Mouse (Mus musculus): Measurements from ENCODE around the gene Slc12a5.
A peak's percentile ranks its signal among the peaks of the same experiment; 100 is the strongest.

Slc12a5 gene

GRCm38 (mm10) chr2:164947930-164948329, 12.7 kb upstream of the Slc12a5 start:
- DNase-seq, result peak; percentile 31

DNA sequence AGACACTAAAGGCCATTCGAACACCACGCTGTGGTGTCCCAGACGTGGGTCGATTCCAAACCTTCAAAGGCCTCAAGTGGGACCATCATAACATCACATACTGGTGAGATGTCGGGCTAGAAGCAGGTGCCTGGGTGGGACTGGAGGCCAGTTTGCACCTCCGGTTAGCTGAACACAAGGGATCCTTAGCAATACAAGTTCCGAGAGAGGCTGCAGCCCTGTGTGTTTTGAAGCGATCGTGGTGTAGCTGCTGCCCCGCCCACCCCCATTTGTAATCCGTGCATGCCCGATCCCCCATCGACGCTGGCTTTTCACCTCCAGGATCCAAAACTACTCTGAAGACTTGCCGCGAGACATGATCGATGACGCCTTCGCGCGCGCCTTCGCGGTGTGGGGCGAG, 11.6 kb upstream of the Slc12a5 start:
- DNase-seq, result no peak

GRCm38 (mm10) chr2:164950501-164950900, 10.1 kb upstream of the Slc12a5 start:
- DNase-seq, result peak; percentile 35

DNA sequence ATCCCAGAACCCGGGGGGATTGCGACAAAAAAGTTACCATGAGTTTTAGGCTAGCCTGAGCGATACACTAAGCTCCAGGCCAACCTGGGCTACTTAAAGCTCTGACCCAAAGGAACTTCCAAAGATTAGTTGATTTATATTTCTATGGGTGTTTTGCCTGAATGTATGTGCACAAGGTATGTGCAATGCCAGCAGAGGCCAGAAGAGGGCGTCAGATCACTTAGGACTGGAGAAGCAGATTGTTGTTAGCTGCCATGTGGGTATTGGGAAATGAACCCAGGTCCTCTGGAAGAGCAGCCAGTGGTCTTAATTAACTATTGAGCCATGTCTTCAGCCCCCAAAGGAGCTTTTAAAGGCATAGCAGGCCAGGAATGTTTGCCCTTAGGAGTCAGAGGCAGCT, 8.9 kb upstream of the Slc12a5 start:
- DNase-seq, result no peak

DNA sequence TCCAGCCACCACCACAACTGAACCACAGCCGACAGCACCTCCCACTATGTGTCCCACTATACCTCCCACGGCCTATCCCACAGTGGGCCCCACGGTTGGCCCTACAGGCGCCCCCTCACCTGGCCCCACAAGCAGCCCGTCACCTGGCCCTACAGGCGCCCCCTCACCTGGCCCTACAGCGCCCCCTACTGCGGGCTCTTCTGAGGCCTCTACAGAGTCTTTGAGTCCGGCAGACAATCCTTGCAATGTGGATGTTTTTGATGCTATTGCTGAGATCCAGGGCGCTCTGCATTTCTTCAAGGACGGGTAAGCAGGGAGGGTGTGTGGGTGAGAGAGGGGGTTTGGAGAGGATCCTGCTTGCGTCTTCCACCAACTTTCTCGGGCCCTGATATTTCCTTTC, 8.2 kb upstream of the Slc12a5 start:
- no peak for DNase-seq

GRCm38 (mm10) chr2:164953224-164953623, 7.4 kb upstream of the Slc12a5 start:
- DNase-seq, result peak; percentile 89

DNA sequence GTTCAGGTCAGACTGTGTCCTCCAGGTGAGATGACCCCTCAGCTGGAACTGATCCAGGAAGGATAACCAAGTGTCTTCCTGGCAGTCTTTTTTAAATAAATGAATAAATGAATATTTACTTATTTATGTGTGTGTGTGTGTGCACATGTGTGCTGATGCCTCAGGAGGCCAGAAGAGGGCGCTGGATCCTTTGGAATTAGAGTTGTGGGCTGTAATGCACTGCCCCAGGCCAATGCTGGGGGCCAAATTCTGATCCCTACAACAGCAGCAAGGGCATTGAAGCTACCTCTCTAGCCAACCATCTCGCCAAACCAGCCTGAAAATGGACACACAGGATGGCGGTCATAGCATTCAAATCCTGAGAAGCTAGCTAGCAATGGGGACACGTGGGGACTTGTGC, 4.9 kb upstream of the Slc12a5 start:
- DNase-seq, result no peak

DNA sequence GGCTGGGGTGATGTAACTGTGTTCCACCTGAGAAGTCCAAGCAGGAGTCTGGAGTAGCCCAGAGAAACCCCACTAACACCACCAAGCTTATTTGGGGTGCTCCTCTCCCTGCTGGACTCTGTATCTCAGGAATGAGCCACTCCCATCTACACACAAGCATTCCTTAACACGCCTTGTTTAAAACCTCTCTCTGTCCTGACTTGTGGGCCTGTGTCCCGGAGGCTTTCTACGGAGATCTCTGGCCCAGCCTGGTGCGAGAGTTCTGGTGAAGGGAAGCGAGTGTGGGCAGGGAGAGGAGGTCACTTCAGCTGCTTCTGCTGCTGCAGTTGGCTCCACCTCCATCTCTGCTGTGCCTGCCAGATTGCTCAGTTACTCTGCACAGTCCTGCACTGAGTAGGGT, 4.4 kb upstream of the Slc12a5 start:
- DNase-seq, result no peak

- DNase-seq, result no peak
Measured at GRCm38 (mm10) chr2:164957548-164958315, 2.9 kb upstream of the Slc12a5 start.

DNA sequence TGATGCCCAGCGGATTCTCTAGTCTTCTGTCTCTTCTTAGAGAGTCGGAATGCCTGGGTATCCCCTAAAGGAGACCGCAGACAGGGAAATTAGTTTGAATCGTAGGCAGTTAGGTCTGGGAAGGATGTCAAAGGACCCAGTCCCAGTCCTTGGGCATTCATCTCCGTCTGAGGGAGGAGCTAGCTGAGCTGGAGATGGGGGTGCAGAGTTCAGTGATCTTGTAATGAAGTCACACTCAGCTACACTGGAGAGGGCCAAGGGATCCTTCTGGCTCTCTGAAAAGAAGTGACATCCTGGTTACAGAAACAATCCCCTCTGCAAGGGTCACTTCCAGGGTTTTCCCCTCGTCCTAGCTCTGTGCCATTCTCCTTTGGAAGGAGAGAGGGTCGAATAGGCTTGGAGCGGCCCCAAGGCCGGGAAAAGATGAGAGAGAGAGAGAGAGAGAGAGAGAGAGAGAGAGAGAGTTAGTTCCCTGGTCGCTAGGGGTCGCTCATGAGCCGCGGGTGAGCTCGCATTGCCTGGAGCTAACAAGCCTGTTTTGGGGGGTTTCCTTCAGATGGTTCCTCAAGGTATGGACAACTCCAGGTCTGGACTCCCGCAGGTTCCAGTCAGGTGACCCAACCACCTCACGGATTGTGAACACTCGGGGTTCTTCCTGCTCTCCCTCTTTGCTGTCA, 1.0 kb downstream of the Slc12a5 start:
- peak; percentile 84 for DNase-seq

GRCm38 (mm10) chr2:164962183-164962580, 1.6 kb downstream of the Slc12a5 start:
- DNase-seq, result no peak

GRCm38 (mm10) chr2:164964242-164964894, 3.8 kb downstream of the Slc12a5 start:
- DNase-seq, result no peak

DNA sequence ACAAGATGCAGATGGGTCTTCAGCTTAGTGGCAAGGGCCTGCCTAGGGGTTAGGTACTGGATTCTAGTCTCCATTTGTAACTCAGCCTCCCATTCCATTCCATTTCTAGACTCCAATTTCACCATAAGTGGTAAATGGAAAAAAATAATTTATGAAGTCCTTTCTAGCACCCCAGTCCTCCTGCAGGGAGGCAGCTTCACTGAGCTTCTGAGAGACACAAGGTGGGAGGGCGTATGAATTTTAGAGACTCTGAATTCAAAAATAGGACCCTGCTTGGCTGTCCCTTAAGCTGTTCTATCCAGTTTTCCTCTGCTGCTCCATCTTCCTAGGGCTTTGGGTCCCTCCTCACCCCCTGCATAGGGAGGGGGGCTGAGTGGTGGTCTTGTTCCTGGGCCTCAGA, 4.4 kb downstream of the Slc12a5 start:
- DNase-seq, result no peak

GRCm38 (mm10) chr2:164966381-164966780, 5.8 kb downstream of the Slc12a5 start:
- peak; percentile 76 for DNase-seq

- no peak for DNase-seq
Measured at GRCm38 (mm10) chr2:164967193-164967592, 6.6 kb downstream of the Slc12a5 start.

GRCm38 (mm10) chr2:164967761-164968440, 7.3 kb downstream of the Slc12a5 start:
- no peak for DNase-seq

- peak; percentile 90 for DNase-seq
Measured at GRCm38 (mm10) chr2:164968451-164968851, 7.8 kb downstream of the Slc12a5 start.

DNA sequence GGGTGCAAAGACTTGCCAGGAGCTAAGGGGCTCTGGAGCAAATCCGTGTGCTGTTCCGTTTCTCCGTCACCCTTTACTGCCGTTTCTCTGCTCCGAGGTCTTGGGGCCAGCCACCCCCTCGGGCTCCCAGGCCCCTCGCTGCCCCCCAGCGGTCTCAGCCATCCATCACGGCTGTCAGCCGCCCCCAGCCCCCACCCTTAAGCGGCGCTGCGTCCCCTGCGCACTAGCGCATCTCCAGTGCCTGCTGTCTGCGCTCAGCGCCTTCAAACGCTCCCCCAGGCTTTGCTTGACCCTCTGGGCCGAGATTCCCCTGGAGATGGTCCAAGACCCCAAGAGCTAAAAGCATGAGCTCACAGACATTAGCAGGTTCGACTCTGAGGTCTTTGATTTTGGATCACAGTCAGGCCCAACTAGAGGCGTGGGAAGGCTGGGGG, 8.8 kb downstream of the Slc12a5 start:
- no peak for DNase-seq

- peak; percentile 20 for DNase-seq
Measured at GRCm38 (mm10) chr2:164970631-164971196, 10.1 kb downstream of the Slc12a5 start.

- DNase-seq, result no peak
Measured at GRCm38 (mm10) chr2:164972646-164973045, 12.0 kb downstream of the Slc12a5 start.

DNA sequence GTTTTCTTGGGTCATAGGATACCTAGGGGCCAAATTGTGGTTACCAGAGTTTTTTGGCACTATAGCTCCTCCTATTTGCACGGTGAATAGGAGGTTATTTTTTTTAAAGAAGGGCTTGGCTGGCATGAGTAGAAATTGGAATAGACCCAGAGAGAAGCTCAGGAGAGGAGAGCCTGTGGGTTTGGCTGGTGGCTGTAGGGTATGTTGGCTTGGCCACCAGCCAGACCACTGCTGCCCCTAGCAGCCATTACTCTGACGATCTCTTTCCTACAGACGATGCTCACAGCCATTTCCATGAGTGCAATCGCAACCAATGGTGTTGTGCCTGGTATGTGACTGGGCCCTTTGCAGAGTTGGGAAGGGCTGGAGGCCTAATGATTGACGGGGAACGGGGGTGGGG, 15.0 kb downstream of the Slc12a5 start:
- no peak for DNase-seq

DNA sequence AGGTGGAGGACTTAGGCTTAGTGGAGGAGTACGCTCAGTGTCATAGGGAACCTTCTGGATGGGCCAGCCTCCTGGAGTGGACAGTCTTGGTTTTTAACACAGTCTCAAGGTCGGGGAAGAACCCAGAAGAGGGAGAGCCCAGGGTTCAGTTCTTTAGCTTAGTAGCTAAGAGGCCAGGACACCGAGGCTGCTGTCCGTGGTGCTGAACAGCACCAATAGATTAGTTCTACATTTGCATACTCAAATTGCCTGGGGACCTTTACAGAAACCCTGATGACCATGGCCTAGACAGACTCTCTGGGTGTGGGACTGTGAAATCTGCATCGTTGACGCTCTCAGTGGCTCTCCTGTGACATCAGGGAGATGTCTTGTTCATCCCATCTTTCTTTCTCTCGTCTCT, 19.1 kb downstream of the Slc12a5 start:
- peak; percentile 88 for DNase-seq

DNA sequence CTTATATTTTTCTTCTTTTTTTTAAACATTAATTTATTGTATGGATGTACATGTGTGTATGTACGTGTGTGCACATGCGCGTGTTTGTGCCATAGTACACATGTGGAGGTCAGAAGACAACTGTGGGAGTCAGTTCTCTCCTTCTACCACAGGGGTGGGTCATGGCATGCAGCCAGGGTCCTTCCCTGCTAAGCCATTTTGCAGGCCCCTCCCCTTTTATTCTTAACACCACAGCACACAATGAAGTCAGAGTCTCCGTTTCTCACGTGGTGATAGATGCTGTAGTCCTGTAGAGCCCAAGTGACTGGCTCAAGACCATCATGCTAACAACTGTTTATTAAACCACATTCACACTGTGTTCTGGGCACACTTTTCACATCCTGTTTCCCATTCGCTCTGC, 25.4 kb downstream of the Slc12a5 start:
- no peak for DNase-seq

All from kidney, postnatal 10 days (tissue).